8 mouse cellular contexts compared by ENCODE assay signal in genomic region chr8:124403876-124404275, GRCm38 (mm10). TPM values are rescaled to one million over a fixed set of nuclear protein-coding genes. Genes with fewer than 3 reads are reported as not detected.
DNase-seq lines count a peak whose midpoint lies in the region; ATAC-seq and TF ChIP-seq lines count a peak whose summit lies in the region.

No protein-coding gene starts in this region.

- WGBS in hindbrain, embryonic 16.5 days: 40% methylated on average over 3 of the region's 3 CpGs
- WGBS in lung, postnatal 0 days: 33% methylated on average over 3 of the region's 3 CpGs

- peaks cover 2% of the 10 kb centered on the region; the same call in 1 of the 2 replicates for H3K4me1 ChIP-seq in hindbrain, embryonic 16.5 days (ENCODE audit: control insufficient read depth, insufficient read depth, low read depth, low read length)
- H3K4me1 ChIP-seq in lung, postnatal 0 days (ENCODE audit: insufficient read depth, low read depth, low read length): no peaks in the 10 kb centered on the region

- H3K4me2 ChIP-seq in hindbrain, embryonic 16.5 days (ENCODE audit: low read length): no peak overlapping the region
- H3K4me2 ChIP-seq in lung, postnatal 0 days (replicated peaks; ENCODE audit: low read depth, low read length): no peak overlapping the region

- peak overlapping the region; percentile 74 for H3K27ac ChIP-seq in layer of hippocampus, adult 2 months
- no peak overlapping the region for H3K27ac ChIP-seq in hindbrain, embryonic 16.5 days (ENCODE audit: low read depth, low read length)
- no peak overlapping the region for H3K27ac ChIP-seq in lung, postnatal 0 days (ENCODE audit: low read length)

- H3K9me3 ChIP-seq in hindbrain, embryonic 16.5 days (ENCODE audit: control insufficient read depth, low read length): no peaks in the 10 kb centered on the region
- H3K9me3 ChIP-seq in lung, postnatal 0 days (ENCODE audit: low read length): no peaks in the 10 kb centered on the region

- in situ Hi-C loops in Patski (cut with MboI; ENCODE audit: low pct_unique_long_range_greater_than_20kb): no loop called here

- H3K36me3 ChIP-seq in hindbrain, embryonic 16.5 days (ENCODE audit: control insufficient read depth, insufficient read depth, low read length): no peaks in the 10 kb centered on the region
- H3K36me3 ChIP-seq in lung, postnatal 0 days (ENCODE audit: insufficient read depth, low read length): no peaks in the 10 kb centered on the region

- CTCF ChIA-PET in Patski (lab: Charles Lee): interaction anchor here (0.7 to 2.2 kb wide), 8 partner anchors 9 to 213 kb away, joined by 3 to 9 read pairs (median 4); no protein-coding TSS in a partner anchor

- DNase-seq in layer of hippocampus, adult 2 months (ENCODE audit: low spot score in 2 of 2): no peak
- DNase-seq in layer of hippocampus, adult 18-20 months (ENCODE audit: low spot score in 2 of 2): no peak
- DNase-seq in Patski (ENCODE audit: low read depth, low spot score): no peak
- DNase-seq in cerebellum, postnatal 25 days: peak; percentile 83 to 85
- DNase-seq in lung, postnatal 0 days (ENCODE audit: low spot score): peak; percentile 49
- no peak for DNase-seq in left cerebral cortex, adult 18-20 months (ENCODE audit: low spot score in 2 of 2)

- TF ChIP-seq EP300 in lung, postnatal 0 days (IDR thresholded peaks at IDR 0.05): no peak

- no peak overlapping the region for H3K9ac ChIP-seq in hindbrain, embryonic 16.5 days (ENCODE audit: low read depth, low read length)
- H3K9ac ChIP-seq in lung, postnatal 0 days (replicated peaks; ENCODE audit: low read depth): no peak overlapping the region

- ATAC-seq in Patski: no peak
- ATAC-seq in hindbrain, embryonic 16.5 days: 0 out of 2 replicates have a peak, but pooled peaks have one; percentile 5
- ATAC-seq in lung, postnatal 0 days: no peak
- ATAC-seq in megakaryocyte, adult 5-6 weeks (ENCODE audit: poor library complexity, severe bottlenecking): no peak

- TF ChIP-seq CTCF in layer of hippocampus, adult 2 months (conservative IDR thresholded peaks at IDR 0.05): peak; percentile 82
- TF ChIP-seq CTCF in Patski (IDR thresholded peaks at IDR 0.05): peak; percentile 77
- TF ChIP-seq CTCF in lung, postnatal 0 days (IDR thresholded peaks at IDR 0.05): peak; percentile 68

- POLR2A ChIA-PET in Patski (lab: Charles Lee): interaction anchor here (0.8 kb wide), 1 partner anchor 9 kb away, joined by 4 read pairs; no protein-coding TSS in a partner anchor

- H3K4me3 ChIP-seq in layer of hippocampus, adult 2 months: no peak overlapping the region
- H3K4me3 ChIP-seq in hindbrain, embryonic 16.5 days (ENCODE audit: low read length): no peak overlapping the region
- no peak overlapping the region for H3K4me3 ChIP-seq in lung, postnatal 0 days (ENCODE audit: low read depth, low read length)

- no peaks in the 10 kb centered on the region for H3K27me3 ChIP-seq in Patski
- no peaks in the 10 kb centered on the region for H3K27me3 ChIP-seq in hindbrain, embryonic 16.5 days (replicated peaks; ENCODE audit: control insufficient read depth, insufficient read depth, low read length)
- H3K27me3 ChIP-seq in lung, postnatal 0 days (replicated peaks; ENCODE audit: insufficient read depth, low read length): no peaks in the 10 kb centered on the region

RNA-seq across cellular contexts. Expression of gene Pgbd5, which starts 35.6 kb away (rescaled TPM):
- 100 to 1,000 TPM; 291 to 304 TPM for total RNA-seq in layer of hippocampus, adult 2 months (2021)
- 100 to 1,000 TPM; 272 to 273 TPM for total RNA-seq in layer of hippocampus, adult 18-20 months (2021)
- 8.0 TPM for polyA plus RNA-seq in Patski (2021)
- polyA plus RNA-seq in hindbrain, embryonic 16.5 days (2015; fragmentation: Nextera tagmentation; extraction: Ambion mirVana): 12.8 and 13.6 TPM in 2 replicates
- 5.0 and 5.6 TPM in 2 replicates for polyA plus RNA-seq in lung, postnatal 0 days (2015; fragmentation: Nextera tagmentation; extraction: Ambion mirVana)
- total RNA-seq in megakaryocyte, adult 5-6 weeks (2015): 0.09 TPM in 1 of 2 replicates, not detected in the other
- not detected in 2 replicates for total RNA-seq in megakaryocyte, adult 5-6 weeks (2017)
- 100 to 1,000 TPM; 208 to 219 TPM for total RNA-seq in left cerebral cortex, adult 18-20 months (2021)

Comparison
In these comparisons a context has a peak if more than half of its experiments do, and no peak if none do; other contexts are left out.
1. DNase-seq: peak in cerebellum, postnatal 25 days (2 of 2) and lung, postnatal 0 days (single experiment); none in layer of hippocampus, adult 2 months (0 of 2), layer of hippocampus, adult 18-20 months (0 of 2), Patski (single experiment) and left cerebral cortex, adult 18-20 months (0 of 2).
2. RNA of gene Pgbd5, which starts 35.6 kb away (total RNA-seq): 291 to 304 TPM in layer of hippocampus, adult 2 months, 272 to 273 TPM in layer of hippocampus, adult 18-20 months and 208 to 219 TPM in left cerebral cortex, adult 18-20 months; 0.09 TPM in megakaryocyte, adult 5-6 weeks; every median in the first group is over 100 times any median in the second.
3. Peak in every context shown above with its lines, with median percentiles within 50 percentile points of each other: CTCF ChIP-seq.